ENCODE assay signal across 17 mouse cellular contexts in the genomic region with DNA sequence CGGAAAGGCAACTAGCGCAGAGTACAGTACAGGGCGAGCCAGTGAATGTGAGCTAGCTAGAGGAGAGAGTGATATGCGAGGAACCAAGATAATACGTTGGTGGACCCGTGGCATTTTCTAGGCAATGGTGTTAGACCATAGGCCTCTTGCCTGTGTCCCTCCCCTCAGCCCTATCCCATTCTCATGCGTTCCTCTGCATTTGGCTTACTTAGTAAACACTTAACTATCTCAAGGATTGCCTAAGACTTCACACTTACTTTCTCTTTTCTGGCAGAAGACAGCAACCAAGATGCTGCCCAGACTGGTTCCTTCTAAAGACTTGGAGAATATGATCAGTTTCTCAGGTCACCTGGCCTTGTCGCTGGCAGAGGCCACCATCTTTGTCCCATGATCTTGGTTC.
DNase-seq lines count a peak whose midpoint lies in the region; ATAC-seq and TF ChIP-seq lines count a peak whose summit lies in the region.
"Had no signal": no experiment of that assay in that cellular context is flagged by ENCODE, and none has a peak within 500 bp of the region (broad histone marks: within the 10 kb centered on the region; RNA-seq: fewer than 3 reads in every experiment).

No protein-coding gene starts in this region.

- WGBS in kidney, embryonic 15.5 days, result 89% methylated on average over 8 of the region's 8 CpGs
- WGBS in kidney, adult 2 months, result 89% methylated on average over 8 of the region's 8 CpGs
- WGBS in lung, embryonic 16.5 days, result 68% methylated on average over 8 of the region's 8 CpGs
- 84% methylated on average over 8 of the region's 8 CpGs for WGBS in intestine, embryonic 15.5 days

- no peak overlapping the region for H3K4me3 ChIP-seq in kidney, embryonic 15.5 days (replicated peaks)
- H3K4me3 ChIP-seq in kidney, adult 2 months (ENCODE audit: insufficient read depth, low read depth, low read length), result no peak overlapping the region
- H3K4me3 ChIP-seq in lung, embryonic 16.5 days (ENCODE audit: low read length), result no peak overlapping the region
- no peak overlapping the region for H3K4me3 ChIP-seq in CH12.LX (replicated peaks in 1 of 3; ENCODE audit: low read depth in 2 of 3, low read length in 2 of 3, poor library complexity in 1 of 3)
- no peak overlapping the region for H3K4me3 ChIP-seq in intestine, embryonic 15.5 days (replicated peaks)
- no peak overlapping the region for H3K4me3 ChIP-seq in gastrocnemius, adult 2 months
- H3K4me3 ChIP-seq: forebrain, embryonic 15.5 days; heart, embryonic 12.5 days; hindbrain, embryonic 15.5 days had no signal

- in situ Hi-C loops in CH12.LX (cut with MboI; ENCODE audit: low pct_ligation_motif_present, low pct_unique_long_range_greater_than_20kb, low sequenced_read_pairs), result no loop called here

- TF ChIP-seq EP300 in CH12.LX (IDR thresholded peaks at IDR 0.05; ENCODE audit: low read length), result no peak

- TF ChIP-seq RAD21 in CH12.LX (IDR thresholded peaks at IDR 0.05; ENCODE audit: low read depth, low read length), result no peak

- no peak for DNase-seq in kidney, adult 2 months
- no peak for DNase-seq in lung, postnatal 4 days
- DNase-seq in CH12.LX (ENCODE audit: extremely low read depth), result no peak
- no peak for DNase-seq in gastrocnemius, adult 2 months
- DNase-seq: adrenal gland, adult 8-10 months; adrenal gland, postnatal 36 days; cerebellum, adult 2 months; cerebellum, postnatal 10 days; gastrocnemius, postnatal 14 days; heart, postnatal 36 days had no signal

- ATAC-seq in kidney, embryonic 15.5 days (replicated peaks; ENCODE audit: low FRiP score), result no peak
- ATAC-seq in lung, embryonic 16.5 days (ENCODE audit: low read depth), result peak; percentile 67
- ATAC-seq in intestine, embryonic 15.5 days, result no peak
- ATAC-seq: forebrain, embryonic 15.5 days had no signal

- H3K9me3 ChIP-seq in kidney, embryonic 15.5 days (replicated peaks), result no peaks in the 10 kb centered on the region
- no peaks in the 10 kb centered on the region for H3K9me3 ChIP-seq in lung, embryonic 16.5 days (ENCODE audit: control insufficient read depth, low read length)
- no peaks in the 10 kb centered on the region for H3K9me3 ChIP-seq in CH12.LX (replicated peaks; ENCODE audit: low read length)
- no peaks in the 10 kb centered on the region for H3K9me3 ChIP-seq in intestine, embryonic 15.5 days
- H3K9me3 ChIP-seq: forebrain, embryonic 15.5 days; G1E; heart, embryonic 12.5 days; hindbrain, embryonic 15.5 days had no signal

- no peaks in the 10 kb centered on the region for H3K27me3 ChIP-seq in kidney, embryonic 15.5 days
- H3K27me3 ChIP-seq in kidney, adult 2 months (replicated peaks; ENCODE audit: control insufficient read depth, insufficient read depth, low read length), result no peaks in the 10 kb centered on the region
- H3K27me3 ChIP-seq in lung, embryonic 16.5 days (ENCODE audit: control insufficient read depth, insufficient read depth, low read depth, low read length), result no peaks in the 10 kb centered on the region
- no peaks in the 10 kb centered on the region for H3K27me3 ChIP-seq in CH12.LX (replicated peaks)
- H3K27me3 ChIP-seq in intestine, embryonic 15.5 days (replicated peaks), result no peaks in the 10 kb centered on the region
- H3K27me3 ChIP-seq: forebrain, embryonic 15.5 days; heart, embryonic 12.5 days; hindbrain, embryonic 15.5 days had no signal

- TF ChIP-seq POLR2A in kidney, adult 2 months (IDR thresholded peaks at IDR 0.05; ENCODE audit: low read depth, low read length), result no peak
- no peak for TF ChIP-seq POLR2A in CH12.LX (IDR thresholded peaks at IDR 0.05; ENCODE audit: low read depth, low read length)

- H3K36me3 ChIP-seq in kidney, embryonic 15.5 days, result no peaks in the 10 kb centered on the region
- no peaks in the 10 kb centered on the region for H3K36me3 ChIP-seq in kidney, adult 2 months (ENCODE audit: control insufficient read depth, insufficient read depth, low read length)
- no peaks in the 10 kb centered on the region for H3K36me3 ChIP-seq in lung, embryonic 16.5 days (ENCODE audit: control insufficient read depth, insufficient read depth, low read length)
- H3K36me3 ChIP-seq in CH12.LX (replicated peaks in 1 of 2; ENCODE audit: control insufficient read depth in 1 of 2, insufficient read depth in 1 of 2, low read length in 1 of 2), result no peaks in the 10 kb centered on the region
- H3K36me3 ChIP-seq in intestine, embryonic 15.5 days, result no peaks in the 10 kb centered on the region
- H3K36me3 ChIP-seq: forebrain, embryonic 15.5 days; G1E; heart, embryonic 12.5 days; hindbrain, embryonic 15.5 days had no signal

- TF ChIP-seq CTCF in kidney, adult 2 months (conservative IDR thresholded peaks at IDR 0.05; ENCODE audit: insufficient read depth, insufficient read length, low read depth, low read length), result no peak
- TF ChIP-seq CTCF in CH12.LX (conservative IDR thresholded peaks at IDR 0.05 in 1 of 2, IDR thresholded peaks at IDR 0.05 in 1 of 2; ENCODE audit: low read depth in 2 of 2, low read length in 2 of 2), result no peak
- no peak for TF ChIP-seq CTCF in gastrocnemius, adult 2 months (IDR thresholded peaks at IDR 0.05)

- dilution Hi-C loops in CH12.LX (cut with MboI; ENCODE audit: extremely low pct_ligation_motif_present, extremely low pct_unique_long_range_greater_than_20kb, low sequenced_read_pairs), result no loop called here

- no peak overlapping the region for H3K9ac ChIP-seq in kidney, embryonic 15.5 days
- H3K9ac ChIP-seq in lung, embryonic 16.5 days (ENCODE audit: low read length), result no peak overlapping the region
- no peak overlapping the region for H3K9ac ChIP-seq in CH12.LX (ENCODE audit: insufficient read depth, low read depth)
- no peak overlapping the region for H3K9ac ChIP-seq in intestine, embryonic 15.5 days
- H3K9ac ChIP-seq: forebrain, embryonic 15.5 days; heart, embryonic 12.5 days; hindbrain, embryonic 15.5 days had no signal

- peaks cover 21% of the 10 kb centered on the region for H3K4me1 ChIP-seq in kidney, embryonic 15.5 days
- H3K4me1 ChIP-seq in kidney, adult 2 months (ENCODE audit: control insufficient read depth, insufficient read depth, low read length), result no peaks in the 10 kb centered on the region
- H3K4me1 ChIP-seq in lung, embryonic 16.5 days (replicated peaks; ENCODE audit: control insufficient read depth, insufficient read depth, low read length), result peaks cover 4% of the 10 kb centered on the region; the same call in 1 of the 2 replicates
- no peaks in the 10 kb centered on the region for H3K4me1 ChIP-seq in CH12.LX (ENCODE audit: control insufficient read depth in 1 of 2, insufficient read depth in 2 of 2)
- H3K4me1 ChIP-seq in intestine, embryonic 15.5 days (replicated peaks), result 0 out of 2 replicates have a peak, but pooled peaks cover 3% of the 10 kb centered on the region

- intact Hi-C loops in gastrocnemius, adult 2 months (cut with DNase I), result no loop called here

- 0 out of 2 replicates have a peak overlapping the region, but pooled peaks have one; percentile 19 for H3K27ac ChIP-seq in kidney, embryonic 15.5 days
- H3K27ac ChIP-seq in kidney, adult 2 months (ENCODE audit: insufficient read depth, low read depth, low read length), result no peak overlapping the region
- peak overlapping the region; percentile 56 for H3K27ac ChIP-seq in lung, embryonic 16.5 days (ENCODE audit: low read length)
- H3K27ac ChIP-seq in CH12.LX (ENCODE audit: insufficient read depth, low read depth), result no peak overlapping the region
- H3K27ac ChIP-seq in intestine, embryonic 15.5 days, result peak overlapping the region; percentile 41; the same call in 1 of the 2 replicates
- H3K27ac ChIP-seq in gastrocnemius, adult 2 months, result no peak overlapping the region
- H3K27ac ChIP-seq: forebrain, embryonic 15.5 days; hindbrain, embryonic 15.5 days had no signal

- H3K79me2 ChIP-seq in CH12.LX (replicated peaks; ENCODE audit: control insufficient read depth, extremely low read depth, insufficient read depth, poor library complexity, severe bottlenecking), result no peaks in the 10 kb centered on the region

- no peak overlapping the region for H3K4me2 ChIP-seq in kidney, embryonic 15.5 days
- H3K4me2 ChIP-seq in lung, embryonic 16.5 days (ENCODE audit: low read depth, low read length), result no peak overlapping the region
- H3K4me2 ChIP-seq in CH12.LX (ENCODE audit: insufficient read depth, low read depth, poor library complexity, severe bottlenecking), result 0 out of 2 replicates have a peak overlapping the region, but pooled peaks have one; percentile 24
- H3K4me2 ChIP-seq in intestine, embryonic 15.5 days (replicated peaks), result no peak overlapping the region
- H3K4me2 ChIP-seq: forebrain, embryonic 15.5 days; heart, embryonic 12.5 days; hindbrain, embryonic 15.5 days had no signal

TF ChIP-seq in CH12.LX, 34 proteins besides CTCF, POLR2A, EP300 and RAD21:
- TF ChIP-seq CHD1 (IDR thresholded peaks at IDR 0.05; ENCODE audit: low read depth, low read length), result no peak
- no peak for TF ChIP-seq JUN (IDR thresholded peaks at IDR 0.05; ENCODE audit: insufficient read depth, low read depth, low read length)
- no peak for TF ChIP-seq TCF12 (IDR thresholded peaks at IDR 0.05; ENCODE audit: low read depth, low read length)
- no peak for TF ChIP-seq IRF4 (IDR thresholded peaks at IDR 0.05; ENCODE audit: low read depth, low read length)
- TF ChIP-seq KAT2A (IDR thresholded peaks at IDR 0.05; ENCODE audit: insufficient replicate concordance, low read length), result no peak
- no peak for TF ChIP-seq POLR2AphosphoS2 (IDR thresholded peaks at IDR 0.05; ENCODE audit: low read depth, low read length)
- TF ChIP-seq JUND (conservative IDR thresholded peaks at IDR 0.05; ENCODE audit: low read depth, low read length), result no peak

Comparison
In these comparisons a context has a peak if more than half of its experiments do, and no peak if none do; other contexts are left out.
1. H3K27ac ChIP-seq: peak in kidney, embryonic 15.5 days (single experiment), lung, embryonic 16.5 days (single experiment) and intestine, embryonic 15.5 days (single experiment); none in kidney, adult 2 months (single experiment), CH12.LX (single experiment) and gastrocnemius, adult 2 months (single experiment).